Mouse (Mus musculus) forebrain, embryonic 15.5 days (tissue): Measurements from ENCODE around the gene Gm20604. TPM values are rescaled to one million over a fixed set of nuclear protein-coding genes. Genes with fewer than 3 reads are reported as not detected.

Source experiments
- polyA plus RNA-seq: library from polyadenylated mRNA; unstranded; fragments of >200 nt; fragmentation: Nextera tagmentation; extraction: Ambion mirVana; gene quantifications from 2 replicates; pipeline ENCODE4 v1.2.1, GENCODE M21; 2015

Gene Gm20604
- polyA plus RNA-seq, 1 experiment from 2014 or later, result 37.8 TPM

Other genes starting within 250 kb of the Gm20604 start
- gene Chga, start 203.7 kb downstream of the Gm20604 start, polyA plus RNA-seq, result 99.3 and 102 TPM in 2 replicates
- 58.7 and 59.1 TPM in 2 replicates for gene Itpk1, start 53.7 kb downstream of the Gm20604 start, polyA plus RNA-seq
- gene Moap1, start 15.0 kb downstream of the Gm20604 start, polyA plus RNA-seq, result 48.9 and 53.2 TPM in 2 replicates
- gene Tmem251, start 14.9 kb downstream of the Gm20604 start, polyA plus RNA-seq, result 11.4 and 12.7 TPM in 2 replicates
- gene Gm28051, start 907 bp downstream of the Gm20604 start, polyA plus RNA-seq, result not detected in 2 replicates
- gene Gon7, start 869 bp downstream of the Gm20604 start, polyA plus RNA-seq, result 42.4 and 45.4 TPM in 2 replicates
- 41.1 and 43.0 TPM in 2 replicates for gene Ubr7, start 705 bp downstream of the Gm20604 start, polyA plus RNA-seq
- gene Btbd7, start 119.8 kb upstream of the Gm20604 start, polyA plus RNA-seq, result 17.8 and 19.7 TPM in 2 replicates
- gene Cox8c, start 140.6 kb upstream of the Gm20604 start, polyA plus RNA-seq, result not detected in 2 replicates
- gene Unc79, start 190.2 kb upstream of the Gm20604 start, polyA plus RNA-seq, result 7.2 and 7.9 TPM in 2 replicates